In the genomic region with DNA sequence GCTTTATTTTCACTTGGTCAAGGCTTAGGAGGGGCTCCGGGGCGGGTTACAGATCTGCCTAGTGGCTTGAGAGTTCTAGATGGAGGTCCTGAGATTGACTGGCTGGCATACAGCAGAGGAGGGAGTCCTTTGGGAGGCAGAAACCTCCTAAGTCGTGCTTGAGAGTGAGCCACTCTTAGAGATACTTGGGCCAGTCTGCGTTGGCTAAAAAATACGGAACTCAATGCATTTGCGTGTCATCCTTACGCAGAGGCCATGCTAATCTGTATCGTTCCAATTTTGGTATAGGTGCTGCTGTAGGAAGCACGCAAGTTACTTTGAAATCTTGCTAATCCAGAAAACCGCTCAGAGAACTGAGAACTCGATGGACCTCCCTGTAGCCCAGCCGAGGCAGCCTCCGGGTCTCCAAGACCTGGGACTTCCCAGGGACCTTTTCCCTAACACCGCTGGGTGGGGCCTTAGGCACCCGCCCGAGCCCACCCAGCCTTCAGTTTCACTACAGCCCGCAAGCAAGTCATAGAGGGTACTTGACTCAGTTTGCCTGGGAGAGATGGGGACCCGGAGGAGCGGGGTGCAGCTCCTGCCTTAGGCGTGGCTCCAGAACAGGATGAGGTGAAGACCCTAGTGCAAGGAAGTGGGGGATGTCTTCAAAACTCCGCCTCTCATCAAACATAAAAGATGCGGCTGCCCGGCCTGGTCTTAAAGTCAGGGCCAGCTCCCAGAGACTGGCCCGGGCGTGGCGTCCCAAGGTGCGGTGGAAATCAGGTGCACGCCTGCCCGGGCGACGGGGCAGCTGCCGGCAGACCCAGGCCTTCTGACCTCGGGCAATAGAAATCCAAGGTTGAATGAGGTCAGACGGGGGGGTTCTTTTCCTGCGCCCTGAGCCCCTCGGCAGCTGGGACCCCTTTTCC, we compare ENCODE assay signal across 8 mouse cellular contexts. TPM values are rescaled to one million over a fixed set of nuclear protein-coding genes. Genes with fewer than 3 reads are reported as not detected.
A peak's percentile ranks its signal among the peaks of the same experiment; 100 is the strongest.
DNase-seq lines count a peak whose midpoint lies in the region; ATAC-seq lines count a peak whose summit lies in the region.

No protein-coding gene starts in this region.

- H3K9me3 ChIP-seq in kidney, embryonic 16.5 days (ENCODE audit: low read length) = no peaks in the 10 kb centered on the region
- H3K9me3 ChIP-seq in hindbrain, embryonic 14.5 days (ENCODE audit: control insufficient read depth, low read length) = no peaks in the 10 kb centered on the region
- no peaks in the 10 kb centered on the region for H3K9me3 ChIP-seq in midbrain, embryonic 15.5 days

- 4% methylated on average over 36 of the region's 36 CpGs for WGBS in kidney, embryonic 16.5 days
- WGBS in hindbrain, embryonic 14.5 days = 7% methylated on average over 36 of the region's 36 CpGs
- WGBS in midbrain, embryonic 15.5 days = 6% methylated on average over 36 of the region's 36 CpGs

- DNase-seq in kidney, postnatal 25 days = no peak
- no peak for DNase-seq in hindbrain, embryonic 14.5 days (ENCODE audit: low spot score)
- no peak for DNase-seq in urinary bladder, postnatal 36 days (ENCODE audit: low spot score in 2 of 2)
- DNase-seq in layer of hippocampus, postnatal 25 days (ENCODE audit: extremely low spot score in 1 of 2, low spot score in 1 of 2) = no peak
- DNase-seq in lung, postnatal 25 days (ENCODE audit: low spot score) = no peak

- H3K36me3 ChIP-seq in kidney, embryonic 16.5 days (ENCODE audit: insufficient read depth, low read length) = no peaks in the 10 kb centered on the region
- H3K36me3 ChIP-seq in hindbrain, embryonic 14.5 days (replicated peaks; ENCODE audit: control insufficient read depth, insufficient read depth) = no peaks in the 10 kb centered on the region
- no peaks in the 10 kb centered on the region for H3K36me3 ChIP-seq in midbrain, embryonic 15.5 days (replicated peaks)

- H3K27ac ChIP-seq in kidney, embryonic 16.5 days (ENCODE audit: low read length) = peak overlapping the region; percentile 98
- peak overlapping the region; percentile 98 for H3K27ac ChIP-seq in brown adipose tissue, adult 24 weeks (replicated peaks; ENCODE audit: low read depth, low read length)
- H3K27ac ChIP-seq in hindbrain, embryonic 14.5 days = peak overlapping the region; percentile 62; the same call in 1 of the 2 replicates
- 0 out of 2 replicates have a peak overlapping the region, but pooled peaks have one; percentile 86 for H3K27ac ChIP-seq in midbrain, embryonic 15.5 days

- peak overlapping the region; percentile 93 for H3K9ac ChIP-seq in kidney, embryonic 16.5 days (replicated peaks; ENCODE audit: low read length)
- H3K9ac ChIP-seq in hindbrain, embryonic 14.5 days = peak overlapping the region; percentile 89
- peak overlapping the region; percentile 66 for H3K9ac ChIP-seq in midbrain, embryonic 15.5 days

- no peak for ATAC-seq in kidney, embryonic 16.5 days (ENCODE audit: low FRiP score, low TSS enrichment)
- ATAC-seq in hindbrain, embryonic 14.5 days (ENCODE audit: low FRiP score) = no peak
- no peak for ATAC-seq in midbrain, embryonic 15.5 days (replicated peaks)

- H3K4me1 ChIP-seq in kidney, embryonic 16.5 days (ENCODE audit: insufficient read depth, low read length) = peaks cover 54% of the 10 kb centered on the region
- H3K4me1 ChIP-seq in brown adipose tissue, adult 24 weeks (ENCODE audit: control insufficient read depth, insufficient read depth, insufficient read length, low read length) = peaks cover 31% of the 10 kb centered on the region
- H3K4me1 ChIP-seq in hindbrain, embryonic 14.5 days (replicated peaks; ENCODE audit: control insufficient read depth, insufficient read depth, low read length) = peaks cover 36% of the 10 kb centered on the region
- peaks cover 29% of the 10 kb centered on the region for H3K4me1 ChIP-seq in midbrain, embryonic 15.5 days

- no peaks in the 10 kb centered on the region for H3K27me3 ChIP-seq in kidney, embryonic 16.5 days (ENCODE audit: insufficient read depth, low read length)
- H3K27me3 ChIP-seq in hindbrain, embryonic 14.5 days (ENCODE audit: control insufficient read depth, insufficient read depth, low read length) = no peaks in the 10 kb centered on the region
- no peaks in the 10 kb centered on the region for H3K27me3 ChIP-seq in midbrain, embryonic 15.5 days (replicated peaks)

- peak overlapping the region; percentile 82 for H3K4me2 ChIP-seq in kidney, embryonic 16.5 days (replicated peaks; ENCODE audit: low read depth, low read length)
- peak overlapping the region; percentile 96 for H3K4me2 ChIP-seq in hindbrain, embryonic 14.5 days (replicated peaks)
- H3K4me2 ChIP-seq in midbrain, embryonic 15.5 days = peak overlapping the region; percentile 92

- peak overlapping the region; percentile 97 for H3K4me3 ChIP-seq in kidney, embryonic 16.5 days (ENCODE audit: low read length)
- H3K4me3 ChIP-seq in brown adipose tissue, adult 24 weeks (ENCODE audit: insufficient read depth, low read depth, low read length) = peak overlapping the region; percentile 99
- H3K4me3 ChIP-seq in hindbrain, embryonic 14.5 days (replicated peaks; ENCODE audit: low read length) = peak overlapping the region; percentile 95
- H3K4me3 ChIP-seq in midbrain, embryonic 15.5 days = peak overlapping the region; percentile 96

RNA-seq across cellular contexts. Expression of a gene that starts 1.3 kb away (rescaled TPM):
- polyA plus RNA-seq in kidney, embryonic 16.5 days (2015; fragmentation: Nextera tagmentation; extraction: Ambion mirVana) = 55.4 and 64.5 TPM in 2 replicates
- 36.0 and 59.3 TPM in 2 replicates for polyA plus RNA-seq in brown adipose tissue, adult 24 weeks (2012; ENCODE audit: insufficient read depth, insufficient read length, missing spikeins)
- polyA plus RNA-seq in hindbrain, embryonic 14.5 days (2014; fragmentation: Nextera tagmentation; extraction: Ambion mirVana) = 14.4 and 14.6 TPM in 2 replicates
- 11.9 and 14.2 TPM in 2 replicates for polyA plus RNA-seq in midbrain, embryonic 15.5 days (2015; fragmentation: Nextera tagmentation; extraction: Ambion mirVana)
- total RNA-seq in layer of hippocampus, postnatal 25 days (2021) = 10 to 100 TPM; 75.0 to 90.2 TPM
